Mouse (Mus musculus): ENCODE measurements around the gene Sowahb. TPM values are rescaled to one million over a fixed set of nuclear protein-coding genes. Genes with fewer than 3 reads are reported as not detected.
A peak's percentile ranks its signal among the peaks of the same experiment; 100 is the strongest.

Gene Sowahb
- polyA plus RNA-seq (2014; fragmentation: Nextera tagmentation; extraction: Ambion mirVana) = not detected in 2 replicates

- no peak for DNase-seq (ENCODE audit: low spot score)
- WGBS = under 1% methylated on average over 68 of the region's 68 CpGs
- peaks cover 79% of the 10 kb centered on the region for H3K27me3 ChIP-seq (ENCODE audit: control insufficient read depth, insufficient read depth, low read length)
Measured at GRCm38 (mm10) chr5:93044584-93045370, at the start of gene Sowahb. TSS of gene Sowahb (minus strand) at chr5:93045022.

DNA sequence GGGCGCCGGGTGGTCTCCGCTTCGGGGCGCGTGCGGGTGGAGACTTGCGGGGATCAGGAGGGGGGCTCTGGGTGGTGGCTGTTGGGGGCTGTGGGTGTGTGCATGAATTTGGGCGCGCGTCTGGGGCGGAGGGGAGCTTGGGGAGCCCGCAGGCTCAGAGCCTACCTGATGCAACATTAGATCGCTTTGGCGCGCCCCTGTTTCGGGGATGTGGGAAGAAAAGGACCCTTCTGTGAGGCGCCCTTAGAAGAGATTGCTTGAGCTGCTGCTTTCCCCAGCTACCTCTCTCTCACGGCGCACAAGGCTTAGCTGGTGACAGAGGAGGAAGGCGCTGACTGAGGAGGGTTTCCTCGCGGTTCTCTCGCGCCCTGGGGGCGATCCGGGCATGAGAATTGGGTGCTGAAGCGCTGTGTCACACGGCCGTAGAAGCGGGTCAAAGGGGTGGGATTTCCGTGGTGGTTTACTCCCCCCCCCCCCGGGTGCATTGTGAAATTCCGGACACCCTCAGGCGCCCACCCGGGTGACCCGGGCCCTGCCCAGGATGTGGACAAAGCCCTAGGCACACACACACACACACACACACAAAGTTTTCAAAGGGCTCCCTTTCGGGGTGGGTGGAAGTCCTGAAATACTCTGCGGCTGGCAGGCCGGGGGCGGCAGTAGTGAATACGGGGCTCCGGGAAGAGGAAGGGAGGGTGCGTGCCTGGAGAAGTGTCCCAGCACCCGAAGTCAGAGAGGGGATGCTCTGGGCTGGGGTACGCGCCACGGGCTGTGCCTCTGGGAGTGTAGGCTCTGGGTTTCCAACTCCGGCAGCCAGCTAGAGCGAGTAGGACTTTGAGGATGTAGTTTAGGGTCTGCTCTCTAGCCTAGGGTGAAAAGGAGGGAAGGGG is 49.1 kb upstream of the Sowahb start:
- H3K4me3 ChIP-seq (replicated peaks; ENCODE audit: low read length) = peak overlapping the region; percentile 92
- peak overlapping the region; percentile 95 for H3K27ac ChIP-seq
- DNase-seq (ENCODE audit: low spot score) = peak; percentile 67
- H3K4me2 ChIP-seq (replicated peaks) = peak overlapping the region; percentile 91
- ATAC-seq (ENCODE audit: low FRiP score) = peak; percentile 61
- no peaks in the 10 kb centered on the region for H3K36me3 ChIP-seq (replicated peaks; ENCODE audit: control insufficient read depth, insufficient read depth)
- no peaks in the 10 kb centered on the region for H3K9me3 ChIP-seq (ENCODE audit: control insufficient read depth, low read length)
- under 1% methylated on average over 48 of the region's 50 CpGs for WGBS
- H3K27me3 ChIP-seq (ENCODE audit: control insufficient read depth, insufficient read depth, low read length) = no peaks in the 10 kb centered on the region
- peaks cover 47% of the 10 kb centered on the region for H3K4me1 ChIP-seq (replicated peaks; ENCODE audit: control insufficient read depth, insufficient read depth, low read length)
- H3K9ac ChIP-seq = peak overlapping the region; percentile 90

More at GRCm38 (mm10) chr5:93044584-93045370, at the start of gene Sowahb:
- Histone ChIP-seq H3K9ac (peak within 1 kb of the TSS; percentile 46), H3K4me1 (replicated peaks; ENCODE audit: control insufficient read depth, insufficient read depth, low read length) (peaks cover 17% of the 10 kb centered on the region), H3K27ac (no peak within 1 kb of the TSS), H3K36me3 (replicated peaks; ENCODE audit: control insufficient read depth, insufficient read depth) (no peaks in the 10 kb centered on the region), H3K4me3 (replicated peaks; ENCODE audit: low read length) (peak within 1 kb of the TSS; percentile 43), H3K9me3 (ENCODE audit: control insufficient read depth, low read length) (no peaks in the 10 kb centered on the region), H3K4me2 (replicated peaks) (peak within 1 kb of the TSS; percentile 89)
- ATAC-seq (ENCODE audit: low FRiP score) = peak; percentile 63

- H3K9me3 ChIP-seq (ENCODE audit: control insufficient read depth, low read length) = no peaks in the 10 kb centered on the region
- under 1% methylated on average over 63 of the region's 63 CpGs for WGBS
- H3K27me3 ChIP-seq (ENCODE audit: control insufficient read depth, insufficient read depth, low read length) = no peaks in the 10 kb centered on the region
- H3K4me1 ChIP-seq (replicated peaks; ENCODE audit: control insufficient read depth, insufficient read depth, low read length) = peaks cover 40% of the 10 kb centered on the region
- H3K36me3 ChIP-seq (replicated peaks; ENCODE audit: control insufficient read depth, insufficient read depth) = no peaks in the 10 kb centered on the region
- ATAC-seq (ENCODE audit: low FRiP score) (peak; percentile 92), DNase-seq (ENCODE audit: low spot score) (peak; percentile 86)
- peak within 1 kb of the TSS; percentile 92 for H3K4me3 ChIP-seq (replicated peaks; ENCODE audit: low read length)
- H3K4me2 ChIP-seq (replicated peaks) = peak within 1 kb of the TSS; percentile 91
- H3K27ac ChIP-seq = peak within 1 kb of the TSS; percentile 95
- H3K9ac ChIP-seq = peak within 1 kb of the TSS; percentile 90
Measured at GRCm38 (mm10) chr5:93092857-93093622, 48.2 kb upstream of the Sowahb start, which contains the start of gene Sept11. TSS of gene Sept11 (plus strand) at chr5:93093437.

- Histone ChIP-seq H3K36me3 (replicated peaks; ENCODE audit: control insufficient read depth, insufficient read depth) (no peaks in the 10 kb centered on the region), H3K4me2 (replicated peaks) (peak overlapping the region; percentile 91), H3K27ac (peak overlapping the region; percentile 95), H3K9me3 (ENCODE audit: control insufficient read depth, low read length) (no peaks in the 10 kb centered on the region), H3K4me1 (replicated peaks; ENCODE audit: control insufficient read depth, insufficient read depth, low read length) (peaks cover 34% of the 10 kb centered on the region), H3K4me3 (replicated peaks; ENCODE audit: low read length) (peak overlapping the region; percentile 92), H3K9ac (peak overlapping the region; percentile 90), H3K27me3 (ENCODE audit: control insufficient read depth, insufficient read depth, low read length) (no peaks in the 10 kb centered on the region)
- DNase-seq (ENCODE audit: low spot score) (no peak), ATAC-seq (ENCODE audit: low FRiP score) (peak; percentile 29)
- 6% methylated on average over 28 of the region's 28 CpGs for WGBS
Measured at GRCm38 (mm10) chr5:93092147-93092781, 47.4 kb upstream of the Sowahb start.

GRCm38 (mm10) chr5:93091266-93091665 is 46.4 kb upstream of the Sowahb start:
- WGBS = 60% methylated on average over 3 of the region's 3 CpGs
- H3K4me3 ChIP-seq (replicated peaks; ENCODE audit: low read length) = peak overlapping the region; percentile 92; the same call in 1 of the 2 replicates

DNA sequence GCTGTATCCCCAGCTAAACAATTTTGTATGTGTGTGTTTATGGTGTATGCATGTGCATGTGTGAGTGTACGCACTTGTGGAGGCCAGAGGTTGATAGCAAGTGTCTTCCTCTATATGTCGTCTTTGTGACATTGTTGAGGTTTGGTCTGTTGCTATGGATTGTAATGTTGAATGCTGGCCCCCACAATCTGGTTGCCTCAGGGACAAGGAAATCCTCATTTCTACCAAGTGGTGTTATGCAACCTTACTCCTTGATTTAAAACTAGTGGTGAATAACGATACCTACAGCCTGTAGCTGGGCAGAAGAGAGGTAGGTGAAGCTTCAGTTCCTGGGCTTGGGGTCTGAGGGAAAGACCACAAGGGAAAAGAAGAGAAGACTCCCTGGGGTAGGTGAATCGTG is 41.1 kb upstream of the Sowahb start:
- 87% methylated on average over 4 of the region's 4 CpGs for WGBS
- H3K27me3 ChIP-seq (ENCODE audit: control insufficient read depth, insufficient read depth, low read length) = no peaks in the 10 kb centered on the region
- H3K9me3 ChIP-seq (ENCODE audit: control insufficient read depth, low read length) = no peaks in the 10 kb centered on the region
- no peak overlapping the region for H3K9ac ChIP-seq
- ATAC-seq (ENCODE audit: low FRiP score) (no peak), DNase-seq (ENCODE audit: low spot score) (no peak)
- no peak overlapping the region for H3K4me2 ChIP-seq (replicated peaks)
- peaks cover 1% of the 10 kb centered on the region; the same call in 1 of the 2 replicates for H3K4me1 ChIP-seq (replicated peaks; ENCODE audit: control insufficient read depth, insufficient read depth, low read length)
- H3K36me3 ChIP-seq (replicated peaks; ENCODE audit: control insufficient read depth, insufficient read depth) = no peaks in the 10 kb centered on the region
- no peak overlapping the region for H3K4me3 ChIP-seq (replicated peaks; ENCODE audit: low read length)
- no peak overlapping the region for H3K27ac ChIP-seq

More at GRCm38 (mm10) chr5:93091266-93091665, 46.4 kb upstream of the Sowahb start:
- no peak overlapping the region for H3K27ac ChIP-seq
- peaks cover 30% of the 10 kb centered on the region for H3K4me1 ChIP-seq (replicated peaks; ENCODE audit: control insufficient read depth, insufficient read depth, low read length)
- no peaks in the 10 kb centered on the region for H3K36me3 ChIP-seq (replicated peaks; ENCODE audit: control insufficient read depth, insufficient read depth)
- H3K9me3 ChIP-seq (ENCODE audit: control insufficient read depth, low read length) = no peaks in the 10 kb centered on the region
- H3K4me2 ChIP-seq (replicated peaks) = peak overlapping the region; percentile 91
- ATAC-seq (ENCODE audit: low FRiP score) (no peak), DNase-seq (ENCODE audit: low spot score) (no peak)
- no peaks in the 10 kb centered on the region for H3K27me3 ChIP-seq (ENCODE audit: control insufficient read depth, insufficient read depth, low read length)
- H3K9ac ChIP-seq = peak overlapping the region; percentile 90; the same call in 1 of the 2 replicates

- Histone ChIP-seq H3K9me3 (ENCODE audit: control insufficient read depth, low read length) (no peaks in the 10 kb centered on the region), H3K36me3 (replicated peaks; ENCODE audit: control insufficient read depth, insufficient read depth) (no peaks in the 10 kb centered on the region), H3K27me3 (ENCODE audit: control insufficient read depth, insufficient read depth, low read length) (no peaks in the 10 kb centered on the region), H3K4me3 (replicated peaks; ENCODE audit: low read length) (no peak overlapping the region), H3K9ac (no peak overlapping the region), H3K4me2 (replicated peaks) (no peak overlapping the region), H3K4me1 (replicated peaks; ENCODE audit: control insufficient read depth, insufficient read depth, low read length) (no peaks in the 10 kb centered on the region), H3K27ac (no peak overlapping the region)
- ATAC-seq (ENCODE audit: low FRiP score) (no peak), DNase-seq (ENCODE audit: low spot score) (no peak)
- 59% methylated on average over 4 of the region's 4 CpGs for WGBS
Measured at GRCm38 (mm10) chr5:93085015-93085598, 40.3 kb upstream of the Sowahb start.

GRCm38 (mm10) chr5:93079596-93079995 is 34.8 kb upstream of the Sowahb start:
- no peak overlapping the region for H3K4me3 ChIP-seq (replicated peaks; ENCODE audit: low read length)
- no peaks in the 10 kb centered on the region for H3K4me1 ChIP-seq (replicated peaks; ENCODE audit: control insufficient read depth, insufficient read depth, low read length)
- H3K9ac ChIP-seq = no peak overlapping the region
- H3K27me3 ChIP-seq (ENCODE audit: control insufficient read depth, insufficient read depth, low read length) = no peaks in the 10 kb centered on the region
- no peak overlapping the region for H3K4me2 ChIP-seq (replicated peaks)
- 77% methylated on average over 3 of the region's 3 CpGs for WGBS
- ATAC-seq (ENCODE audit: low FRiP score) (no peak), DNase-seq (ENCODE audit: low spot score) (no peak)
- H3K27ac ChIP-seq = no peak overlapping the region
- no peaks in the 10 kb centered on the region for H3K36me3 ChIP-seq (replicated peaks; ENCODE audit: control insufficient read depth, insufficient read depth)
- H3K9me3 ChIP-seq (ENCODE audit: control insufficient read depth, low read length) = peaks cover 4% of the 10 kb centered on the region; the same call in 1 of the 2 replicates

All from hindbrain, embryonic 14.5 days (tissue).